Mouse (Mus musculus) layer of hippocampus, postnatal 25 days (tissue): ENCODE measurements around the gene Clca3a2. TPM values are rescaled to one million over a fixed set of nuclear protein-coding genes. Genes with fewer than 3 reads are reported as not detected.
"Not testable (repeated sequence)": the region's sequence is repeated elsewhere in the genome, so short reads cannot be mapped to it uniquely, and the experiment has no call there.

Source experiments
- DNase-seq, 2 experiments: peaks; one replicate each; pipeline ENCODE4 v3.0.0; 2022; ENCODE audit warnings: mixed read lengths in 2 of 2, low spot score in 1 of 2; ENCODE audit errors: extremely low spot score in 1 of 2
- total RNA-seq, 2 experiments: library from RNA; stranded (reverse); gene quantifications; 2 replicates each; pipeline ENCODE4 v1.2.3; 2021

The Clca3a2 gene
- total RNA-seq, 2 experiments from 2014 or later: not detected

DNA sequence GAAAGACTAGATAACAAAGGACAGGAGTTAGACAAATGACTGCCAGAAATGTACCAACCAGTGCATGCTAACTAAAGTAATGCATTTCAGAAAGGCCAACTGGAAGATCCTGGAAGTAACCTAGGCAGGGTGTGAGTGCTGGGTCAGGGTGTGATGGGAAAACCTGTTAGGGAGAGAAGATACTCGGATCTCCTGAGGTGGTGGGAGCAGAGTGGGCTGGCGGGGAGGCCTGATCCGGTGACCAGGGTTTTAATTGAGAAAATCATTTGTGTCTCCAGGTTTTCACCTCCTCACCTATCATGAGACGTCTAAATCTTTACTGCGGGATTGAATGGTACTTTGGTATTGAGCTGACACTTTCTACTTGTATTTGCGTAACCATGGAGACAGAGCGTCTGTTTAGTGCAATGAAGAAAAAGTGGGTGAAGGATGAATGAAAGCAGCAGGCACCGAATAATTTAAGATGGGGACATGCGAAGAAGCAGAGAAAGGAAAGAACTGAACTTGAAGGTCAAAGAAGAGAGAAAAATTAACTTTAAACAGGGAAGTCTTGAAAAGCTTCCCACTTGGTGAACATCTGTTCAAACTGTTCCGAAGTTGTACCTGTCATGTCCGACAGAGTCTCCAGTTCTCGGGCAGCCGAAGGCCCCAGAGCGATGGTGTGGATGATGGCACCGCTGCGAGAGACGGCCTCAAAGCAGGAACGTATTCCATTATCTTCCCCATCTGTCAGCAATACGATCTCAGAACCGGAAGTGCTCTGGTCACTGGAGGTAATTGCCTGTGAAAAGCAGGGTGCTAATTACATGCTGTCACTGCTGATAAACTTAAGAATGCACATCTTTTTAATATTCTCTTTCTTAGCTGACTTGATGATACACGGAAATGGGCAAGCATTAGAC, 70.0 kb downstream of the Clca3a2 start:
- DNase-seq: not testable (repeated sequence)

DNA sequence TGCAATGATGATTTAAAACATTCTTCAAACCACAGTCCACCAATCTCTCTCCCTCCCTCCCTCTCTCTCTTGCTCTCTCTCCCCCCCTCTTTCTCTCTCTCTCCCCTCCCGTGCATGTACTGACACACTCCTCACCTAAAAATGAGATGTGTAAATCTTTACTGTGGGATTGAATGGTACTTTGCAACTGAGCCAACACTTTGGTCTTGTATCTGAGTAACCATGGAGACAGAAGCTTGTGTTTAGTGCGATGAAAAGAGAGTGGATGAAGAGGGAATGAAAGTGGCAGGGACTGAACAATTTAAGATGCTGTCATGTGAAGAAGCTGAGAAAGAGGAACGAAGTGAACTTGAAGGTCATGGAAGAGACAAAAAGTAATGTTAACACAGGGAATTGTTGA, 71.6 kb downstream of the Clca3a2 start:
- DNase-seq: not testable (repeated sequence)

Other genes with a start within 250 kb of the Clca3a2 start
- 10 to 100 TPM; 40.1 to 47.9 TPM for gene Hs2st1, start 249.3 kb downstream of the Clca3a2 start, total RNA-seq
- 100 to 1,000 TPM; 233 to 266 TPM for gene Selenof, start 249.2 kb downstream of the Clca3a2 start, total RNA-seq
- 10 to 100 TPM; 60.2 to 64.9 TPM for gene Sh3glb1, start 99.2 kb downstream of the Clca3a2 start, total RNA-seq
- under 1 TPM; 0.19 to 0.30 TPM for gene Clca3a1, start 58.5 kb downstream of the Clca3a2 start, total RNA-seq
- gene Clca3b, start 29.9 kb upstream of the Clca3a2 start, total RNA-seq: not detected
- not detected for gene Clca4b, start 113.0 kb upstream of the Clca3a2 start, total RNA-seq
- gene Clca4a, start 155.6 kb upstream of the Clca3a2 start, total RNA-seq: not detected
- not detected for gene Clca1, start 213.3 kb upstream of the Clca3a2 start, total RNA-seq